Mouse (Mus musculus) MEL (cell line): ENCODE measurements at regions not wholly inside any gene's neighbourhood (a gene's known extent, or its start where the extent isn't known, plus 50 kb on each side); places are given as distances from the start of the nearest gene placed in this dataset.
A peak's percentile ranks its signal among the peaks of the same experiment; 100 is the strongest.

ENCODE experiments used
- DNase-seq: peaks from one replicate; pipeline ENCODE4 v3.0.0; 2011; ENCODE audit warnings: low read depth, low spot score
- H3K27ac ChIP-seq: 2 replicates; pipeline ENCODE4 v1.5.1; 2012; ENCODE audit warnings: low read depth, mild to moderate bottlenecking, control low read depth, low read length, moderate library complexity; ENCODE audit not compliant: control insufficient read depth
- H3K27me3 ChIP-seq, 2 experiments: fragments of 150-350 bp in 1 of 2; sonication (generic) in 1 of 2; 2 replicates each; pipeline ENCODE4 v1.6.1; 2012; ENCODE audit warnings: low read length in 2 of 2, mild to moderate bottlenecking in 2 of 2, improper control_type of control experiment in 1 of 2, moderate library complexity in 1 of 2; ENCODE audit not compliant: insufficient read depth in 2 of 2, control insufficient read depth in 1 of 2
- H3K36me3 ChIP-seq, 2 experiments: 2 replicates each; pipeline ENCODE4 v1.6.1; 2012 to 2014; ENCODE audit warnings: low read length in 2 of 2, improper control_type of control experiment in 1 of 2, inconsistent platforms in 1 of 2, mild to moderate bottlenecking in 1 of 2; ENCODE audit not compliant: insufficient read depth in 2 of 2, control insufficient read depth in 1 of 2
- H3K4me1 ChIP-seq, 2 experiments: fragments of 150-350 bp in 1 of 2; sonication (generic) in 1 of 2; 2 replicates each; pipeline ENCODE4 v1.6.1; 2012; ENCODE audit warnings: low read length in 2 of 2, improper control_type of control experiment in 1 of 2, mild to moderate bottlenecking in 1 of 2; ENCODE audit not compliant: insufficient read depth in 2 of 2, control insufficient read depth in 1 of 2
- H3K4me3 ChIP-seq, 2 experiments: fragments of 150-350 bp in 1 of 2; sonication (generic) in 1 of 2; 2 replicates each; pipeline ENCODE4 v1.5.1; 2012; ENCODE audit warnings: low read depth in 2 of 2, low read length in 2 of 2, mild to moderate bottlenecking in 2 of 2, moderate library complexity in 2 of 2, control low read depth in 1 of 2, improper control_type of control experiment in 1 of 2; ENCODE audit not compliant: control insufficient read depth in 1 of 2, insufficient read depth in 1 of 2
- H3K79me2 ChIP-seq: 2 replicates; pipeline ENCODE4 v1.6.1; 2012; ENCODE audit warnings: mild to moderate bottlenecking, low read length, moderate library complexity; ENCODE audit not compliant: control insufficient read depth, poor library complexity, insufficient read depth
- H3K9ac ChIP-seq: 2 replicates; pipeline ENCODE4 v1.6.1; 2012; ENCODE audit warnings: low read depth, mild to moderate bottlenecking, control low read depth, low read length, moderate library complexity; ENCODE audit not compliant: control insufficient read depth, poor library complexity, severe bottlenecking
- H3K9me3 ChIP-seq: fragments of 150-350 bp; sonication (generic); replicated peaks from 2 replicates; pipeline ENCODE4 v1.6.1; 2012; ENCODE audit warnings: mild to moderate bottlenecking, low read length, improper control_type of control experiment, moderate library complexity; ENCODE audit not compliant: insufficient read depth
- BHLHE40 ChIP-seq: IDR thresholded peaks from 2 replicates; pipeline ENCODE4 v1.6.1; 2012; ENCODE audit warnings: low read depth, mild to moderate bottlenecking, inconsistent platforms, low read length, improper control_type of control experiment, borderline replicate concordance
- CHD1 ChIP-seq: IDR thresholded peaks from 2 replicates; pipeline ENCODE4 v1.6.1; 2012; ENCODE audit warnings: low read depth, mild to moderate bottlenecking, inconsistent platforms, low read length, improper control_type of control experiment
- ELF1 ChIP-seq: IDR thresholded peaks from 2 replicates; pipeline ENCODE4 v1.6.1; 2014; ENCODE audit warnings: low read depth, mild to moderate bottlenecking, inconsistent platforms, low read length, improper control_type of control experiment, moderate library complexity
- MAX ChIP-seq: IDR thresholded peaks from 2 replicates; pipeline ENCODE4 v1.6.1; 2011; ENCODE audit warnings: low read length, improper control_type of control experiment
- MYC ChIP-seq: IDR thresholded peaks from 2 replicates; pipeline ENCODE4 v1.6.1; 2011; ENCODE audit warnings: low read depth, mild to moderate bottlenecking, low read length, improper control_type of control experiment, moderate library complexity
- POLR2A ChIP-seq, 2 experiments: IDR thresholded peaks; 2 replicates each; pipeline ENCODE4 v1.6.1; 2011 to 2012; ENCODE audit warnings: low read length in 2 of 2, mild to moderate bottlenecking in 2 of 2, control low read depth in 1 of 2, improper control_type of control experiment in 1 of 2, low read depth in 1 of 2, moderate library complexity in 1 of 2; ENCODE audit not compliant: control insufficient read depth in 1 of 2, insufficient read depth in 1 of 2, poor library complexity in 1 of 2
- RAD21 ChIP-seq: IDR thresholded peaks from 2 replicates; pipeline ENCODE4 v1.6.1; 2011; ENCODE audit warnings: mild to moderate bottlenecking, low read depth, low read length, improper control_type of control experiment
- TAL1 ChIP-seq: IDR thresholded peaks from 2 replicates; pipeline ENCODE4 v1.6.1; 2012; ENCODE audit warnings: mild to moderate bottlenecking, inconsistent platforms, low read length, moderate library complexity, mixed read lengths
- USF2 ChIP-seq, 2 experiments: IDR thresholded peaks; 2 replicates each; pipeline ENCODE4 v1.6.1; 2011 to 2012; ENCODE audit warnings: improper control_type of control experiment in 2 of 2, low read length in 2 of 2, borderline replicate concordance in 1 of 2, inconsistent platforms in 1 of 2, low read depth in 1 of 2, mild to moderate bottlenecking in 1 of 2; ENCODE audit not compliant: insufficient read depth in 1 of 2
- ZC3H11A ChIP-seq: IDR thresholded peaks from 2 replicates; pipeline ENCODE4 v1.6.1; 2012; ENCODE audit warnings: low read depth, mild to moderate bottlenecking, inconsistent platforms, low read length, improper control_type of control experiment

- no peak overlapping the region for H3K27ac ChIP-seq
- H3K9ac ChIP-seq = no peak overlapping the region
- DNase-seq = peak; percentile 80
- peaks cover 2 to 3% of the 10 kb centered on the region in 2 experiments; a peak in 1 of 4 replicates for H3K4me1 ChIP-seq
- H3K79me2 ChIP-seq = no peaks in the 10 kb centered on the region
- TF ChIP-seq ELF1 = peak; percentile 73
- TF ChIP-seq POLR2A (IDR thresholded peaks at IDR 0.05; ENCODE audit: control insufficient read depth in 1 of 2, insufficient read depth in 1 of 2, low read depth in 1 of 2, low read length in 2 of 2, poor library complexity in 1 of 2) = no peak
- no peak for TF ChIP-seq TAL1
- no peak for TF ChIP-seq BHLHE40
- TF ChIP-seq USF2 (IDR thresholded peaks at IDR 0.05; ENCODE audit: borderline replicate concordance in 1 of 2, insufficient read depth in 1 of 2, low read depth in 1 of 2, low read length in 2 of 2) = no peak
- TF ChIP-seq ZC3H11A = no peak
- H3K36me3 ChIP-seq = peaks cover 0 to 6% of the 10 kb centered on the region in 2 experiments; a peak in 1 of 4 replicates
- peak overlapping the region; percentile 26 to 29 for H3K4me3 ChIP-seq
- no peaks in the 10 kb centered on the region for H3K27me3 ChIP-seq
- no peaks in the 10 kb centered on the region for H3K9me3 ChIP-seq
Measured at GRCm38 (mm10) chr16:78490245-78490644, 86.3 kb downstream of the D16Ertd472e start.

- DNase-seq = peak; percentile 23
- TF ChIP-seq CHD1 (no peak), MAX (no peak), ZC3H11A (no peak), RAD21 (no peak)
- H3K27ac ChIP-seq = no peak overlapping the region
- H3K9me3 ChIP-seq = no peaks in the 10 kb centered on the region
- peak overlapping the region in 1 of 2 experiments; percentile 25; a peak in 2 of 4 replicates for H3K4me3 ChIP-seq
- H3K27me3 ChIP-seq = no peaks in the 10 kb centered on the region
- peaks cover 0 to 6% of the 10 kb centered on the region in 2 experiments; a peak in 1 of 4 replicates for H3K36me3 ChIP-seq
- H3K79me2 ChIP-seq = no peaks in the 10 kb centered on the region
- H3K9ac ChIP-seq = no peak overlapping the region
- H3K4me1 ChIP-seq = peaks cover 2 to 3% of the 10 kb centered on the region in 2 experiments; a peak in 1 of 4 replicates
Measured at GRCm38 (mm10) chr16:78489604-78490003, 86.9 kb downstream of the D16Ertd472e start.

- Histone ChIP-seq H3K9me3 (no peaks in the 10 kb centered on the region), H3K9ac (no peak overlapping the region), H3K4me3 (no peak overlapping the region), H3K79me2 (no peaks in the 10 kb centered on the region), H3K4me1 (peaks cover 2 to 3% of the 10 kb centered on the region in 2 experiments; a peak in 1 of 4 replicates), H3K27ac (no peak overlapping the region), H3K27me3 (no peaks in the 10 kb centered on the region), H3K36me3 (peaks cover 0 to 6% of the 10 kb centered on the region in 2 experiments; a peak in 1 of 4 replicates)
- TF ChIP-seq MYC = no peak
- no peak for DNase-seq
Measured at GRCm38 (mm10) chr16:78486531-78486930, 90.0 kb downstream of the D16Ertd472e start.
